8 mouse cellular contexts compared by ENCODE assay signal in genomic region chr9:108348290-108348680, GRCm38 (mm10). TPM values are rescaled to one million over a fixed set of nuclear protein-coding genes. Genes with fewer than 3 reads are reported as not detected.
DNase-seq lines count a peak whose midpoint lies in the region; ATAC-seq lines count a peak whose summit lies in the region.

No protein-coding gene starts in this region.

- peak overlapping the region; percentile 93 for H3K27ac ChIP-seq in lung, embryonic 15.5 days
- H3K27ac ChIP-seq in embryonic facial prominence, embryonic 11.5 days (replicated peaks; ENCODE audit: low read depth, low read length), result peak overlapping the region; percentile 83; the same call in 1 of the 2 replicates
- peak overlapping the region; percentile 98 for H3K27ac ChIP-seq in neural tube, embryonic 13.5 days (replicated peaks)

- intact Hi-C loops in left cerebral cortex, postnatal 14 days (cut with DNase I), result no loop called here

- DNase-seq in lung, postnatal 4 days, result no peak
- DNase-seq in embryonic facial prominence, embryonic 11.5 days (ENCODE audit: low spot score), result no peak
- no peak for DNase-seq in c-Kit-positive CD71-positive TER-119-positive erythroid progenitor cells, embryonic 14.5 days (ENCODE audit: low spot score)
- no peak for DNase-seq in ovary, postnatal 36 days (ENCODE audit: low spot score)
- no peak for DNase-seq in left cerebral cortex, postnatal 14 days (ENCODE audit: low spot score in 2 of 2)

- H3K4me1 ChIP-seq in lung, embryonic 15.5 days, result peaks cover 11% of the 10 kb centered on the region
- H3K4me1 ChIP-seq in embryonic facial prominence, embryonic 11.5 days (ENCODE audit: control insufficient read depth, insufficient read depth, low read length), result no peaks in the 10 kb centered on the region
- H3K4me1 ChIP-seq in neural tube, embryonic 13.5 days (replicated peaks), result peaks cover 24% of the 10 kb centered on the region

- peak overlapping the region; percentile 67 for H3K4me2 ChIP-seq in lung, embryonic 15.5 days
- peak overlapping the region; percentile 69 for H3K4me2 ChIP-seq in embryonic facial prominence, embryonic 11.5 days (ENCODE audit: low read depth, low read length)
- peak overlapping the region; percentile 89 for H3K4me2 ChIP-seq in neural tube, embryonic 13.5 days

- 2% methylated on average over 14 of the region's 14 CpGs for WGBS in lung, embryonic 15.5 days
- 10% methylated on average over 14 of the region's 14 CpGs for WGBS in embryonic facial prominence, embryonic 11.5 days
- 10% methylated on average over 14 of the region's 14 CpGs for WGBS in neural tube, embryonic 13.5 days

- H3K9ac ChIP-seq in lung, embryonic 15.5 days, result peak overlapping the region; percentile 88
- H3K9ac ChIP-seq in embryonic facial prominence, embryonic 11.5 days (replicated peaks; ENCODE audit: low read length), result peak overlapping the region; percentile 86
- peak overlapping the region; percentile 93 for H3K9ac ChIP-seq in neural tube, embryonic 13.5 days

- H3K4me3 ChIP-seq in lung, embryonic 15.5 days, result peak overlapping the region; percentile 91
- H3K4me3 ChIP-seq in embryonic facial prominence, embryonic 11.5 days (ENCODE audit: low read depth, low read length), result peak overlapping the region; percentile 89
- peak overlapping the region; percentile 89 for H3K4me3 ChIP-seq in neural tube, embryonic 13.5 days

- peaks cover 34% of the 10 kb centered on the region for H3K36me3 ChIP-seq in lung, embryonic 15.5 days
- peaks cover 15% of the 10 kb centered on the region; the same call in 1 of the 2 replicates for H3K36me3 ChIP-seq in embryonic facial prominence, embryonic 11.5 days (replicated peaks; ENCODE audit: control insufficient read depth, insufficient read depth, low read depth, low read length)
- peaks cover 37% of the 10 kb centered on the region for H3K36me3 ChIP-seq in neural tube, embryonic 13.5 days

- no peaks in the 10 kb centered on the region for H3K9me3 ChIP-seq in lung, embryonic 15.5 days
- H3K9me3 ChIP-seq in embryonic facial prominence, embryonic 11.5 days (replicated peaks; ENCODE audit: control insufficient read depth, low read length), result no peaks in the 10 kb centered on the region
- H3K9me3 ChIP-seq in neural tube, embryonic 13.5 days, result no peaks in the 10 kb centered on the region

- no peaks in the 10 kb centered on the region for H3K27me3 ChIP-seq in lung, embryonic 15.5 days
- no peaks in the 10 kb centered on the region for H3K27me3 ChIP-seq in embryonic facial prominence, embryonic 11.5 days (ENCODE audit: control insufficient read depth, insufficient read depth, low read length)
- H3K27me3 ChIP-seq in neural tube, embryonic 13.5 days, result no peaks in the 10 kb centered on the region

- ATAC-seq in lung, embryonic 15.5 days (ENCODE audit: borderline replicate concordance, extremely low read depth, low FRiP score, low TSS enrichment), result no peak
- no peak for ATAC-seq in embryonic facial prominence, embryonic 11.5 days (replicated peaks; ENCODE audit: insufficient number of reproducible peaks, low FRiP score, low TSS enrichment, low read depth)
- peak; percentile 10 for ATAC-seq in inflammation-experienced regulatory T-cells, adult 6 months
- no peak; the same call in 1 of the 2 replicates for ATAC-seq in neural tube, embryonic 13.5 days (ENCODE audit: low read depth)

RNA-seq across cellular contexts. Expression of gene Usp4, which starts 0.6 kb away (rescaled TPM):
- polyA plus RNA-seq in lung, embryonic 15.5 days (2015; fragmentation: Nextera tagmentation; extraction: Ambion mirVana), result 99.6 and 107 TPM in 2 replicates
- 128 and 149 TPM in 2 replicates for polyA plus RNA-seq in embryonic facial prominence, embryonic 11.5 days (2014; fragmentation: Nextera tagmentation; extraction: Ambion mirVana)
- 100 to 1,000 TPM in 2 of 3 experiments, 10 to 100 TPM in 1; 91.3 to 131 (median 111) TPM for polyA plus RNA-seq in inflammation-experienced regulatory T-cells, adult 6 months (2017; shearing (Covaris generic))
- 121 and 129 TPM in 2 replicates for polyA plus RNA-seq in neural tube, embryonic 13.5 days (2015; fragmentation: Nextera tagmentation; extraction: Ambion mirVana)
- 100 to 1,000 TPM; 115 to 122 TPM for total RNA-seq in left cerebral cortex, postnatal 14 days (2021)

RNA-seq across cellular contexts. Expression of gene Gpx1, which starts 9.6 kb away (rescaled TPM):
- polyA plus RNA-seq in lung, embryonic 15.5 days (2015; fragmentation: Nextera tagmentation; extraction: Ambion mirVana), result 654 and 708 TPM in 2 replicates
- polyA plus RNA-seq in embryonic facial prominence, embryonic 11.5 days (2014; fragmentation: Nextera tagmentation; extraction: Ambion mirVana), result 888 and 899 TPM in 2 replicates
- polyA plus RNA-seq in inflammation-experienced regulatory T-cells, adult 6 months (2017; shearing (Covaris generic)), result 100 to 1,000 TPM; 489 to 506 (median 494) TPM
- polyA plus RNA-seq in neural tube, embryonic 13.5 days (2015; fragmentation: Nextera tagmentation; extraction: Ambion mirVana), result 548 and 562 TPM in 2 replicates
- 100 to 1,000 TPM in 1 of 2 experiments, 10 to 100 TPM in 1; 86.5 to 108 TPM for total RNA-seq in left cerebral cortex, postnatal 14 days (2021)

RNA-seq across cellular contexts. Expression of gene Tcta, which starts 42.3 kb away (rescaled TPM):
- polyA plus RNA-seq in lung, embryonic 15.5 days (2015; fragmentation: Nextera tagmentation; extraction: Ambion mirVana), result 29.6 and 35.5 TPM in 2 replicates
- polyA plus RNA-seq in embryonic facial prominence, embryonic 11.5 days (2014; fragmentation: Nextera tagmentation; extraction: Ambion mirVana), result 20.6 and 25.4 TPM in 2 replicates
- 10 to 100 TPM in 2 of 3 experiments, 1 to 10 TPM in 1; 9.6 to 17.6 (median 14.8) TPM for polyA plus RNA-seq in inflammation-experienced regulatory T-cells, adult 6 months (2017; shearing (Covaris generic))
- 51.9 and 62.2 TPM in 2 replicates for polyA plus RNA-seq in neural tube, embryonic 13.5 days (2015; fragmentation: Nextera tagmentation; extraction: Ambion mirVana)
- 10 to 100 TPM; 45.9 to 46.1 TPM for total RNA-seq in left cerebral cortex, postnatal 14 days (2021)

RNA-seq across cellular contexts. Expression of gene Rhoa, which starts 42.4 kb away (rescaled TPM):
- 484 and 512 TPM in 2 replicates for polyA plus RNA-seq in lung, embryonic 15.5 days (2015; fragmentation: Nextera tagmentation; extraction: Ambion mirVana)
- polyA plus RNA-seq in embryonic facial prominence, embryonic 11.5 days (2014; fragmentation: Nextera tagmentation; extraction: Ambion mirVana), result 282 and 303 TPM in 2 replicates
- 100 to 1,000 TPM; 323 to 459 (median 386) TPM for polyA plus RNA-seq in inflammation-experienced regulatory T-cells, adult 6 months (2017; shearing (Covaris generic))
- 309 and 338 TPM in 2 replicates for polyA plus RNA-seq in neural tube, embryonic 13.5 days (2015; fragmentation: Nextera tagmentation; extraction: Ambion mirVana)
- total RNA-seq in left cerebral cortex, postnatal 14 days (2021), result 100 to 1,000 TPM; 185 to 197 TPM

RNA-seq across cellular contexts. Expression of gene 1700102P08Rik, which starts 44.3 kb away (rescaled TPM):
- polyA plus RNA-seq in lung, embryonic 15.5 days (2015; fragmentation: Nextera tagmentation; extraction: Ambion mirVana), result 0.39 and 0.40 TPM in 2 replicates
- polyA plus RNA-seq in embryonic facial prominence, embryonic 11.5 days (2014; fragmentation: Nextera tagmentation; extraction: Ambion mirVana), result 0.59 and 0.76 TPM in 2 replicates
- polyA plus RNA-seq in inflammation-experienced regulatory T-cells, adult 6 months (2017; shearing (Covaris generic)), result 1 to 10 TPM in 2 of 3 experiments, under 1 TPM in 1; 0.78 to 2.2 (median 1.0) TPM
- polyA plus RNA-seq in neural tube, embryonic 13.5 days (2015; fragmentation: Nextera tagmentation; extraction: Ambion mirVana), result 2.2 TPM in 2 replicates
- total RNA-seq in left cerebral cortex, postnatal 14 days (2021), result 1 to 10 TPM; 1.4 to 2.7 TPM
